Mouse (Mus musculus): ENCODE measurements around the gene Zbp1. TPM values are rescaled to one million over a fixed set of nuclear protein-coding genes. Genes with fewer than 3 reads are reported as not detected.

The Zbp1 gene
- total RNA-seq, 2 experiments from 2014 or later = 0.31 to 0.44 TPM

DNA sequence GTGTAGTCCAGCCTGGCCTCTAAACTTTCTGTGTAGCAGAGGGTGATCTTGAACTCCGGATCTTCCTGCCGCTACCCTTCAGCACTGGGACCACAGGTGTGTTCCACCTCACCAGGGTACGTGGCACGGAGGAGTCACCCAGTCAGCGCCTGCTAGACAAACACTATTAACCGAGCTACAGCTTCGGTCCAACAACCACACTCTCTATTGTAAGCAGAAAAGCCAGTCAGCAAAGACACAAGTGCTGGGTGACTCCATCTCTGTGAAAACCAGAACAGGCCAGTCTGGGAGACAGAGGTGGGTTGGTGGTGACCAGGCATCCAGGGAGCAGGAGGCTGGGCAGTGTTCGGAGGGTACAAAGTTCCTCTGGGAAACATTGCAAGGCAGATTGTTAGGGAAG lies 55.3 kb downstream of the Zbp1 start:
- intact Hi-C loops (cut with DNase I) = loop anchor here (1.0 kb wide), 1 partner anchor 21 kb away; no protein-coding TSS in a partner anchor
- no peak for DNase-seq

DNA sequence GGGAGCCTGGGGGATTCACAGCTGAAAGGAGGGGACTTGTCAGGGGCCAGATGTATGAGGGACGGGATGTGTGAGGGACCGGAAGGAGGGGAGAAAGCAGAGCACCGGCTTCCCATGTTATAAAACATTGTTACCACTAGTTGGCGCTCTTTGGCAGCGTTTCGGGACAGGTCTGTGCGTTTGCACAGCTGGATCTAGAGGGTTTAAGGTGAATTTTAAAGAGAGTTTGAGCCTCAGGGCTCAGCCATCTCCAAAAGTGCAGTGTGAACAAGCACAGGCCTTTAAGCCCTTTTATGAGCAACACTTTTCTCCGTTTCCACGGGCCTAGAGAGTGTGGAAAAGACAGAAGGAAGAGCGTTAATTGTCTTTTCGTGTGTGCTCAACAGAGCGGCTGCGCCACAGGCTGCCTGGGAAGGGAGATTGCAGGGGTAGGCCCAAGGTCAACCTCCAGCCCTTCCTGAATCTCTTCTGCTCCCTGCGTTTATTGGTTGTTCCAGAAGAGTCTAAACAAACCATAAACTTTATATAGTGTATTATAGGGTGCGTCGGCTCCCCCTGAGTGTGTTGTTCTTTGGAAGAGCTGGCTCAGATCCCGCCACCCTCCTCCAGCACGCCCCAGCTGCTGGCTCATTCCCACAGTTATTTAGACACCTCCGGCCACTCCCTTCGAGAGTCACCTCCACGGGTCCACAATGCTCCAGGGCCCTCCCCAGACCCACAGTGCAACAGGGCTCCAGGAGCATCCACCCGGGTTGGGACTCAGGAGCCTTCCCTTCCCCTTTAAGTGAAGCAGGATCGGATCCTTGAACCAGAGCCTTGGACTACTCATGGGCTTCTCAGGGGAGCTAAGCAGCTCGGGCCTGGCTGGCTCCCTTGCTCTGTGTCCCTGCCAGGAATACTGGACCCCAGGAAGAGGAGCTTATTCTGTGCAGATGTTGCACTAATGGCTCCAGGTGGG lies 59.1 kb downstream of the Zbp1 start:
- intact Hi-C loops (cut with DNase I) = no loop called here
- peak; percentile 59 to 75 for DNase-seq

DNA sequence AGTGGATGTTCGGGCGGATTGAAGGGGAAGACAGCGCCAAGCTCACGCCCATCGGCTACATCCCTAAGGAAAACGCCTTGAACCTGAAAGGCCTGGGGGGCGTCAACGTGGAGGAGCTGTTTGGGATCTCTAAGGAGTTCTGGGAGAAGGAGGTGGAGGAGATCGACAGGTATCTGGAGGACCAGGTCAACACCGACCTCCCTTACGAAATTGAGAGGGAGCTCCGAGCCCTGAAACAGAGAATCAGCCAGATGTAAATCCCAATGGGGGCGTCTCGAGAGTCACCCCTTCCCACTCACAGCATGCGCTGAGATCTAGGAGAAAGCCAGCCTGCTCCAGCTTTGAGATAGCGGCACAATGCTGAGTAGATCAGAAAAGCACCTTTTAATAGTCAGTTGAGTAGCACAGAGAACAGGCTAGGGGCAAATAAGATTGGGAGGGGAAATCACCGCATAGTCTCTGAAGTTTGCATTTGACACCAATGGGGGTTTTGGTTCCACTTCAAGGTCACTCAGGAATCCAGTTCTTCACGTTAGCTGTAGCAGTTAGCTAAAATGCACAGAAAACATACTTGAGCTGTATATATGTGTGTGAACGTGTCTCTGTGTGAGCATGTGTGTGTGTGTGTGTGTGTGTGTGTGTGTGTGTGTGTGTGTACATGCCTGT lies 60.2 kb downstream of the Zbp1 start:
- DNase-seq = no peak
- intact Hi-C loops (cut with DNase I) = no loop called here

- DNase-seq = no peak
- intact Hi-C loops (cut with DNase I) = no loop called here
Observed at GRCm38 (mm10) chr2:173157871-173158270, 60.9 kb downstream of the Zbp1 start.

GRCm38 (mm10) chr2:173157376-173157775 lies 61.3 kb downstream of the Zbp1 start:
- no peak for DNase-seq
- intact Hi-C loops (cut with DNase I) = no loop called here

GRCm38 (mm10) chr2:173156923-173157322 lies 61.8 kb downstream of the Zbp1 start:
- intact Hi-C loops (cut with DNase I) = no loop called here
- DNase-seq = no peak

Other genes starting within 250 kb of the Zbp1 start
- gene Spo11, start 241.2 kb downstream of the Zbp1 start, total RNA-seq (2021) = under 1 TPM; 0.07 to 0.93 TPM
- 10 to 100 TPM; 29.6 to 32.7 TPM for gene Rae1, start 218.8 kb downstream of the Zbp1 start, total RNA-seq (2021)
- 100 to 1,000 TPM; 198 to 232 TPM for gene Rbm38, start 198.4 kb downstream of the Zbp1 start, total RNA-seq (2021)
- under 1 TPM; 0.07 TPM for gene Ctcfl, start 99.4 kb downstream of the Zbp1 start, total RNA-seq (2021)
- 10 to 100 TPM in 1 of 2 experiments, 1 to 10 TPM in 1; 7.2 to 42.3 TPM for gene Pck1, start 65.9 kb downstream of the Zbp1 start, total RNA-seq (2021)
- gene Pmepa1, start 57.6 kb upstream of the Zbp1 start, total RNA-seq (2021) = 10 to 100 TPM; 32.4 to 32.5 TPM

Data from heart, postnatal 14 days (tissue).